Comparison of ENCODE assay signal across 8 mouse cellular contexts in genomic region chr8:54723976-54724667, GRCm38 (mm10).
DNase-seq lines count a peak whose midpoint lies in the region; ATAC-seq and TF ChIP-seq lines count a peak whose summit lies in the region.

No protein-coding gene starts in this region.

- peak overlapping the region; percentile 69 for H3K27ac ChIP-seq in forebrain, embryonic 10.5 days
- H3K27ac ChIP-seq in heart, embryonic 13.5 days (replicated peaks), result no peak overlapping the region
- no peak overlapping the region for H3K27ac ChIP-seq in kidney, embryonic 15.5 days
- H3K27ac ChIP-seq in limb, embryonic 14.5 days (replicated peaks; ENCODE audit: low read depth, low read length), result no peak overlapping the region
- H3K27ac ChIP-seq in midbrain, embryonic 15.5 days, result peak overlapping the region; percentile 79

- peak overlapping the region; percentile 68 for H3K4me2 ChIP-seq in heart, embryonic 13.5 days
- peak overlapping the region; percentile 72 for H3K4me2 ChIP-seq in kidney, embryonic 15.5 days
- peak overlapping the region; percentile 69 for H3K4me2 ChIP-seq in limb, embryonic 14.5 days (replicated peaks; ENCODE audit: low read depth, low read length, severe bottlenecking)
- H3K4me2 ChIP-seq in midbrain, embryonic 15.5 days, result peak overlapping the region; percentile 59

- no peak for TF ChIP-seq POLR2A in limb, embryonic 14.5 days (IDR thresholded peaks at IDR 0.05; ENCODE audit: borderline replicate concordance, extremely low read depth, insufficient read depth, insufficient read length)

- ATAC-seq in monocyte, adult 5-6 weeks (replicated peaks; ENCODE audit: insufficient number of reproducible peaks, low FRiP score, low TSS enrichment, poor library complexity, severe bottlenecking), result no peak
- peak; percentile 91 for ATAC-seq in heart, embryonic 13.5 days (ENCODE audit: extremely low read depth, insufficient number of reproducible peaks, low FRiP score, low TSS enrichment)
- peak; percentile 100 for ATAC-seq in kidney, embryonic 15.5 days (replicated peaks; ENCODE audit: low FRiP score)
- peak; percentile 100 for ATAC-seq in limb, embryonic 14.5 days (ENCODE audit: low FRiP score, low read depth)
- peak; percentile 100 for ATAC-seq in midbrain, embryonic 15.5 days (replicated peaks)

- H3K36me3 ChIP-seq in forebrain, embryonic 10.5 days (replicated peaks), result no peaks in the 10 kb centered on the region
- H3K36me3 ChIP-seq in heart, embryonic 13.5 days, result no peaks in the 10 kb centered on the region
- H3K36me3 ChIP-seq in kidney, embryonic 15.5 days, result no peaks in the 10 kb centered on the region
- no peaks in the 10 kb centered on the region for H3K36me3 ChIP-seq in limb, embryonic 14.5 days (ENCODE audit: control insufficient read depth, insufficient read depth, low read length)
- no peaks in the 10 kb centered on the region for H3K36me3 ChIP-seq in midbrain, embryonic 15.5 days (replicated peaks)

- peak overlapping the region; percentile 61 for H3K4me3 ChIP-seq in forebrain, embryonic 10.5 days
- peak overlapping the region; percentile 47 for H3K4me3 ChIP-seq in heart, embryonic 13.5 days
- peak overlapping the region; percentile 48 for H3K4me3 ChIP-seq in kidney, embryonic 15.5 days (replicated peaks)
- peak overlapping the region; percentile 40 for H3K4me3 ChIP-seq in limb, embryonic 14.5 days (replicated peaks; ENCODE audit: low read length)
- peak overlapping the region; percentile 77 for H3K4me3 ChIP-seq in midbrain, embryonic 15.5 days

- H3K9me3 ChIP-seq in forebrain, embryonic 10.5 days, result no peaks in the 10 kb centered on the region
- no peaks in the 10 kb centered on the region for H3K9me3 ChIP-seq in heart, embryonic 13.5 days
- H3K9me3 ChIP-seq in kidney, embryonic 15.5 days (replicated peaks), result no peaks in the 10 kb centered on the region
- no peaks in the 10 kb centered on the region for H3K9me3 ChIP-seq in limb, embryonic 14.5 days (ENCODE audit: control insufficient read depth, low read length)
- no peaks in the 10 kb centered on the region for H3K9me3 ChIP-seq in midbrain, embryonic 15.5 days

- peak; percentile 3 to 8 for DNase-seq in monocyte, adult 2 months (ENCODE audit: low read depth in 1 of 2, low spot score in 2 of 2)
- peak; percentile 94 for DNase-seq in forebrain, embryonic 10.5 days (ENCODE audit: extremely low spot score, low spot score)
- DNase-seq in limb, embryonic 14.5 days (ENCODE audit: low spot score), result peak; percentile 92
- peak; percentile 50 to 65 for DNase-seq in spleen, postnatal 4 days (ENCODE audit: low spot score in 2 of 2)

- no peaks in the 10 kb centered on the region for H3K27me3 ChIP-seq in forebrain, embryonic 10.5 days (ENCODE audit: poor library complexity, severe bottlenecking)
- no peaks in the 10 kb centered on the region for H3K27me3 ChIP-seq in heart, embryonic 13.5 days (replicated peaks)
- H3K27me3 ChIP-seq in kidney, embryonic 15.5 days, result no peaks in the 10 kb centered on the region
- no peaks in the 10 kb centered on the region for H3K27me3 ChIP-seq in limb, embryonic 14.5 days (ENCODE audit: control insufficient read depth, insufficient read depth, low read length)
- no peaks in the 10 kb centered on the region for H3K27me3 ChIP-seq in midbrain, embryonic 15.5 days (replicated peaks)

- peaks cover 9% of the 10 kb centered on the region for H3K4me1 ChIP-seq in forebrain, embryonic 10.5 days
- peaks cover 5% of the 10 kb centered on the region; the same call in 1 of the 2 replicates for H3K4me1 ChIP-seq in heart, embryonic 13.5 days
- no peaks in the 10 kb centered on the region for H3K4me1 ChIP-seq in kidney, embryonic 15.5 days
- H3K4me1 ChIP-seq in limb, embryonic 14.5 days (ENCODE audit: control insufficient read depth, insufficient read depth, low read length), result peaks cover 4% of the 10 kb centered on the region; the same call in 1 of the 2 replicates
- H3K4me1 ChIP-seq in midbrain, embryonic 15.5 days, result peaks cover 5% of the 10 kb centered on the region

- 1% methylated on average over 23 of the region's 23 CpGs for WGBS in forebrain, embryonic 10.5 days
- WGBS in heart, embryonic 13.5 days, result 3% methylated on average over 23 of the region's 23 CpGs
- WGBS in kidney, embryonic 15.5 days, result 2% methylated on average over 23 of the region's 23 CpGs
- WGBS in limb, embryonic 14.5 days, result 3% methylated on average over 23 of the region's 23 CpGs
- WGBS in midbrain, embryonic 15.5 days, result under 1% methylated on average over 23 of the region's 23 CpGs

- H3K9ac ChIP-seq in heart, embryonic 13.5 days, result no peak overlapping the region
- H3K9ac ChIP-seq in kidney, embryonic 15.5 days, result no peak overlapping the region
- H3K9ac ChIP-seq in limb, embryonic 14.5 days (ENCODE audit: low read depth, low read length, severe bottlenecking), result 0 out of 2 replicates have a peak overlapping the region, but pooled peaks have one; percentile 36
- H3K9ac ChIP-seq in midbrain, embryonic 15.5 days, result peak overlapping the region; percentile 60

Comparison
In these comparisons a context has a peak if more than half of its experiments do, and no peak if none do; other contexts are left out.
1. DNase-seq: peak in every context shown above with its lines; median percentile 94 in forebrain, embryonic 10.5 days; 92 in limb, embryonic 14.5 days; 58 in spleen, postnatal 4 days; 6 in monocyte, adult 2 months.
2. H3K27ac ChIP-seq: peak in forebrain, embryonic 10.5 days (single experiment) and midbrain, embryonic 15.5 days (single experiment); none in heart, embryonic 13.5 days (single experiment), kidney, embryonic 15.5 days (single experiment) and limb, embryonic 14.5 days (single experiment).
3. H3K9ac ChIP-seq: peak in limb, embryonic 14.5 days (single experiment) and midbrain, embryonic 15.5 days (single experiment); none in heart, embryonic 13.5 days (single experiment) and kidney, embryonic 15.5 days (single experiment).
4. Peak in every context shown above with its lines, with median percentiles within 50 percentile points of each other: H3K4me3 ChIP-seq and H3K4me2 ChIP-seq.